Mouse (Mus musculus): Measurements from ENCODE around the gene Hdac4. TPM values are rescaled to one million over a fixed set of nuclear protein-coding genes. Genes with fewer than 3 reads are reported as not detected.
A peak's percentile ranks its signal among the peaks of the same experiment; 100 is the strongest.

The Hdac4 gene
- polyA plus RNA-seq, 1 experiment from 2014 or later = 15.4 TPM

DNA sequence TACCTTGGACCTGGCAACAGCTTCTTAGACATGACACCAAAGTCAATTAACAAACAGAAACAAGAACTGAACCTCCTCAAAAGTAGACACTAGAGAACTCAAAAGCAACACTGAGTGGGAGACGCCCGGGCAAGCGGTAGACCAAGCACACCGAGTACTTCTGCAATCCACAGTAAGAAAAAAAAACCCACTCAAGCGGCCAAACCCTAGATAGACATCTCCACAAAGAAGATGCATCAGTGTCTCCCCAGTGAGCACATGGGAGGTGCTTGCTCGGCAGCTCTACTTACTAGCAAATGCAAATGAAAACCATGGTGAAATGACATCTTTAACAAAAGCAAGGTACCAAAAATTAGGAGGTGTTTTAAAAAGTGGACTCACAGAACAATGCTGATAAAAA, 67.7 kb downstream of the Hdac4 start:
- no peak overlapping the region for H3K27ac ChIP-seq (replicated peaks in 1 of 2; ENCODE audit: control insufficient read depth in 1 of 2, insufficient read depth in 1 of 2, low read depth in 2 of 2, low read length in 2 of 2)
- peaks cover 14 to 27% of the 10 kb centered on the region in 2 experiments for H3K4me1 ChIP-seq (ENCODE audit: control insufficient read depth in 2 of 2, insufficient read depth in 2 of 2, low read length in 2 of 2)
- ATAC-seq (ENCODE audit: insufficient number of reproducible peaks, insufficient read depth, low FRiP score, low read depth) = no peak
- 85% methylated on average over 6 of the region's 6 CpGs for WGBS
- no peak overlapping the region for H3K9ac ChIP-seq (ENCODE audit: low read length)
- no peaks in the 10 kb centered on the region for H3K36me3 ChIP-seq (ENCODE audit: control insufficient read depth, insufficient read depth, low read length)
- H3K4me2 ChIP-seq (ENCODE audit: low read length) = no peak overlapping the region
- no peaks in the 10 kb centered on the region for H3K27me3 ChIP-seq (ENCODE audit: control insufficient read depth, insufficient read depth, low read length)
- H3K4me3 ChIP-seq (ENCODE audit: control insufficient read depth in 1 of 2, insufficient read depth in 1 of 2, low read depth in 1 of 2, low read length in 2 of 2) = no peak overlapping the region
- H3K9me3 ChIP-seq (ENCODE audit: control insufficient read depth, low read length) = no peaks in the 10 kb centered on the region

DNA sequence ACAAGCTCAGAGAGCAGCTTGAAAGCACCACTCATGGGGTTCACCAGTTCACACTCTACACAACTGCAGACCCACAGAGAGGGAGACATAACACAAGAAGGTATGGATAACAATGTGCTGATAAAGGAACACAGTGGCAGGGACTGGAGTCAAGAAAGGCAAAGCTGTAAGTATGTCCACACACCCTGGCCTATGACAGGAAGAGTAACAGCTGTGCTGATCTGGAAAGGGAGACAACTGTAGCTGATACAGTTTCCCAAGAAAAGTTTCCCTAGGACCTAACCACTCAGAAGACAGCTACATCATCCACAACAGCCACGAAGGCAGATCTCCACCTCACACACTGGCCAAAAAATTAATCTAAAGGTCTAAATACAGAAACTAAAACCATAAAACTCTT, 68.1 kb downstream of the Hdac4 start:
- Histone ChIP-seq H3K27me3 (ENCODE audit: control insufficient read depth, insufficient read depth, low read length) (no peaks in the 10 kb centered on the region), H3K4me2 (ENCODE audit: low read length) (no peak overlapping the region), H3K9ac (ENCODE audit: low read length) (no peak overlapping the region), H3K4me1 (ENCODE audit: control insufficient read depth in 2 of 2, insufficient read depth in 2 of 2, low read length in 2 of 2) (peaks cover 14 to 27% of the 10 kb centered on the region in 2 experiments), H3K4me3 (ENCODE audit: control insufficient read depth in 1 of 2, insufficient read depth in 1 of 2, low read depth in 1 of 2, low read length in 2 of 2) (no peak overlapping the region), H3K27ac (replicated peaks in 1 of 2; ENCODE audit: control insufficient read depth in 1 of 2, insufficient read depth in 1 of 2, low read depth in 2 of 2, low read length in 2 of 2) (0 out of 4 replicates have a peak overlapping the region, but pooled peaks of 1 of the 2 experiments have one; percentile 1), H3K9me3 (ENCODE audit: control insufficient read depth, low read length) (no peaks in the 10 kb centered on the region), H3K36me3 (ENCODE audit: control insufficient read depth, insufficient read depth, low read length) (no peaks in the 10 kb centered on the region)
- WGBS = 52% methylated on average over 1 of the region's 1 CpGs
- no peak for ATAC-seq (ENCODE audit: insufficient number of reproducible peaks, insufficient read depth, low FRiP score, low read depth)

- Histone ChIP-seq H3K36me3 (ENCODE audit: control insufficient read depth, insufficient read depth, low read length) (no peaks in the 10 kb centered on the region), H3K27ac (replicated peaks in 1 of 2; ENCODE audit: control insufficient read depth in 1 of 2, insufficient read depth in 1 of 2, low read depth in 2 of 2, low read length in 2 of 2) (no peak overlapping the region), H3K9me3 (ENCODE audit: control insufficient read depth, low read length) (no peaks in the 10 kb centered on the region), H3K27me3 (ENCODE audit: control insufficient read depth, insufficient read depth, low read length) (no peaks in the 10 kb centered on the region), H3K4me2 (ENCODE audit: low read length) (no peak overlapping the region), H3K9ac (ENCODE audit: low read length) (no peak overlapping the region), H3K4me3 (ENCODE audit: control insufficient read depth in 1 of 2, insufficient read depth in 1 of 2, low read depth in 1 of 2, low read length in 2 of 2) (no peak overlapping the region), H3K4me1 (ENCODE audit: control insufficient read depth in 2 of 2, insufficient read depth in 2 of 2, low read length in 2 of 2) (peaks cover 3 to 13% of the 10 kb centered on the region in 2 experiments)
- no peak for ATAC-seq (ENCODE audit: insufficient number of reproducible peaks, insufficient read depth, low FRiP score, low read depth)
- WGBS = 57% methylated on average over 3 of the region's 3 CpGs
Observed at GRCm38 (mm10) chr1:92124497-92125201, 70.8 kb downstream of the Hdac4 start.

DNA sequence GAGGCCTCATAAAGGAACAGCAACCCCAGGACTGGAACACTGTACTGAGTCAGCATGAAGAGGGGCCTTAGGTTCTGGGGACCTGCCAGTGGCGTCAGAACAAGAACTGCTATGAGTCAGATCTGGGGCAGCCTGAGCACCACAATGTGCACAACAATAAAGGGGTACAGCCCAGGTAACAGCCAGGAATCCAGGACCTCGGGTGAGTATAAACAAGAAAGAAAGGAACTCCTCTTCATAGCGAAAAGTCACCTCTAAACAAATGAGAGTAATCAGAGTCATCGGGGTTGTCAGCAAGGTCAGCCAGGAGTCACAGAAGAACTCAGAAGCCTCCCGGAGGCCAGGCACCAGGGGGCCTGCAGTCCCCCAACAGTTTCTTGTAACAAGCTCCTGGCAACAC, 76.2 kb downstream of the Hdac4 start:
- H3K4me2 ChIP-seq (ENCODE audit: low read length) = no peak overlapping the region

DNA sequence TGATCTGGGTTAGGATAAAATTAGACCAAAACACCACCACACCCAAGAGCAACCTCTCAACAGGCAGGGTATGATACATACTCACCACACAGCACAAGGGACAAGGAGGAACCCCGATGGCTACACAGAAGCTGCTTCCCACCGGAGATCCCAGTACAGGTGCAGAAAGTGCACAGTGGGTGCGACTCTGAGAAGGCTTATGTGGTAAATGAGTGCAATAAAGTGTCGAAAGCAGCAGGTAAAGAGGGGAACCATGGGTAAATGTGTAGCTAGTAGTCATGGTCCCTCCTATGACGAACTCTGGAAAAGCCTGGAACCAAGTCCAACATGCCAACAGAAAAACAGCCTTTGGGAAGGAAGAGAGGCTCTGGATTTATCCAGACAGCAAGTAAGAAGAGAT, 77.9 kb downstream of the Hdac4 start:
- no peak overlapping the region for H3K27ac ChIP-seq (replicated peaks in 1 of 2; ENCODE audit: control insufficient read depth in 1 of 2, insufficient read depth in 1 of 2, low read depth in 2 of 2, low read length in 2 of 2)
- 86% methylated on average over 5 of the region's 5 CpGs for WGBS
- H3K4me2 ChIP-seq (ENCODE audit: low read length) = no peak overlapping the region
- H3K27me3 ChIP-seq (ENCODE audit: control insufficient read depth, insufficient read depth, low read length) = no peaks in the 10 kb centered on the region
- no peak overlapping the region for H3K4me3 ChIP-seq (ENCODE audit: control insufficient read depth in 1 of 2, insufficient read depth in 1 of 2, low read depth in 1 of 2, low read length in 2 of 2)
- no peak overlapping the region for H3K9ac ChIP-seq (ENCODE audit: low read length)
- ATAC-seq (ENCODE audit: insufficient number of reproducible peaks, insufficient read depth, low FRiP score, low read depth) = no peak
- peaks cover 18 to 36% of the 10 kb centered on the region in 2 experiments for H3K4me1 ChIP-seq (ENCODE audit: control insufficient read depth in 2 of 2, insufficient read depth in 2 of 2, low read length in 2 of 2)
- no peaks in the 10 kb centered on the region for H3K9me3 ChIP-seq (ENCODE audit: control insufficient read depth, low read length)
- H3K36me3 ChIP-seq (ENCODE audit: control insufficient read depth, insufficient read depth, low read length) = no peaks in the 10 kb centered on the region

More for the DNA sequence above, 76.2 kb downstream of the Hdac4 start:
- no peak for ATAC-seq (ENCODE audit: insufficient number of reproducible peaks, insufficient read depth, low FRiP score, low read depth)
- H3K9me3 ChIP-seq (ENCODE audit: control insufficient read depth, low read length) = no peaks in the 10 kb centered on the region
- no peaks in the 10 kb centered on the region for H3K27me3 ChIP-seq (ENCODE audit: control insufficient read depth, insufficient read depth, low read length)
- H3K27ac ChIP-seq (replicated peaks in 1 of 2; ENCODE audit: control insufficient read depth in 1 of 2, insufficient read depth in 1 of 2, low read depth in 2 of 2, low read length in 2 of 2) = no peak overlapping the region; a peak in 1 of 4 replicates
- peaks cover 10 to 27% of the 10 kb centered on the region in 2 experiments; a peak in 3 of 4 replicates for H3K4me1 ChIP-seq (ENCODE audit: control insufficient read depth in 2 of 2, insufficient read depth in 2 of 2, low read length in 2 of 2)
- H3K36me3 ChIP-seq (ENCODE audit: control insufficient read depth, insufficient read depth, low read length) = no peaks in the 10 kb centered on the region
- peak overlapping the region; percentile 46; the same call in 1 of the 2 replicates for H3K9ac ChIP-seq (ENCODE audit: low read length)
- 32% methylated on average over 5 of the region's 5 CpGs for WGBS
- no peak overlapping the region for H3K4me3 ChIP-seq (ENCODE audit: control insufficient read depth in 1 of 2, insufficient read depth in 1 of 2, low read depth in 1 of 2, low read length in 2 of 2)

DNA sequence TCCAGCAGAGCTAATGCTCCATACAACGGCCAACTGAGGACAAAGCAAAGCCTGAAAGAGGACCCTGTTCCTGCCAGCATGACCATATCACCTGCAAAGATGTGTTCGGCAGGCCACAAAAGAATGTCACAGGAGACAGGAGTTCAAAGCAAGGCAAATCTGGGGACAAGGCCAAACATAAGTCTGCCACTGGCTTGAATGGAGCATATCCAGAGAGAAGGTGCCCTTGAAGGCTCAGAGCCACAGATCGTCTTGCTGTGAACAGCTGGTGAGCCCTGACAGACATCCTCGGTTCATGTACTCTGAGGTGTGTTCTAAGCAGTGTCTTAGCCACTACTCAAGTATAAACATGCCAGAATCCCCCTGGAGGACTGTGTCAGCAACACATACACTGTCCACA, 79.3 kb downstream of the Hdac4 start:
- no peaks in the 10 kb centered on the region for H3K36me3 ChIP-seq (ENCODE audit: control insufficient read depth, insufficient read depth, low read length)
- H3K4me2 ChIP-seq (ENCODE audit: low read length) = no peak overlapping the region
- peak overlapping the region; percentile 44 to 50; a peak in 3 of 4 replicates for H3K27ac ChIP-seq (replicated peaks in 1 of 2; ENCODE audit: control insufficient read depth in 1 of 2, insufficient read depth in 1 of 2, low read depth in 2 of 2, low read length in 2 of 2)
- H3K9me3 ChIP-seq (ENCODE audit: control insufficient read depth, low read length) = no peaks in the 10 kb centered on the region
- H3K4me3 ChIP-seq (ENCODE audit: control insufficient read depth in 1 of 2, insufficient read depth in 1 of 2, low read depth in 1 of 2, low read length in 2 of 2) = no peak overlapping the region
- 41% methylated on average over 4 of the region's 4 CpGs for WGBS
- H3K4me1 ChIP-seq (ENCODE audit: control insufficient read depth in 2 of 2, insufficient read depth in 2 of 2, low read length in 2 of 2) = peaks cover 18 to 36% of the 10 kb centered on the region in 2 experiments
- H3K27me3 ChIP-seq (ENCODE audit: control insufficient read depth, insufficient read depth, low read length) = no peaks in the 10 kb centered on the region
- H3K9ac ChIP-seq (ENCODE audit: low read length) = no peak overlapping the region
- no peak for ATAC-seq (ENCODE audit: insufficient number of reproducible peaks, insufficient read depth, low FRiP score, low read depth)

GRCm38 (mm10) chr1:92114091-92114490, 81.4 kb downstream of the Hdac4 start:
- no peaks in the 10 kb centered on the region for H3K9me3 ChIP-seq (ENCODE audit: control insufficient read depth, low read length)
- WGBS = 89% methylated on average over 3 of the region's 3 CpGs
- ATAC-seq (ENCODE audit: insufficient number of reproducible peaks, insufficient read depth, low FRiP score, low read depth) = no peak
- H3K4me1 ChIP-seq (ENCODE audit: control insufficient read depth in 2 of 2, insufficient read depth in 2 of 2, low read length in 2 of 2) = peaks cover 18 to 29% of the 10 kb centered on the region in 2 experiments
- no peak overlapping the region for H3K4me2 ChIP-seq (ENCODE audit: low read length)
- H3K36me3 ChIP-seq (ENCODE audit: control insufficient read depth, insufficient read depth, low read length) = no peaks in the 10 kb centered on the region
- H3K27ac ChIP-seq (replicated peaks in 1 of 2; ENCODE audit: control insufficient read depth in 1 of 2, insufficient read depth in 1 of 2, low read depth in 2 of 2, low read length in 2 of 2) = no peak overlapping the region
- H3K4me3 ChIP-seq (ENCODE audit: control insufficient read depth in 1 of 2, insufficient read depth in 1 of 2, low read depth in 1 of 2, low read length in 2 of 2) = no peak overlapping the region
- no peak overlapping the region for H3K9ac ChIP-seq (ENCODE audit: low read length)
- no peaks in the 10 kb centered on the region for H3K27me3 ChIP-seq (ENCODE audit: control insufficient read depth, insufficient read depth, low read length)
